Mouse (Mus musculus): ENCODE results near the gene Sf3b1.

DNA sequence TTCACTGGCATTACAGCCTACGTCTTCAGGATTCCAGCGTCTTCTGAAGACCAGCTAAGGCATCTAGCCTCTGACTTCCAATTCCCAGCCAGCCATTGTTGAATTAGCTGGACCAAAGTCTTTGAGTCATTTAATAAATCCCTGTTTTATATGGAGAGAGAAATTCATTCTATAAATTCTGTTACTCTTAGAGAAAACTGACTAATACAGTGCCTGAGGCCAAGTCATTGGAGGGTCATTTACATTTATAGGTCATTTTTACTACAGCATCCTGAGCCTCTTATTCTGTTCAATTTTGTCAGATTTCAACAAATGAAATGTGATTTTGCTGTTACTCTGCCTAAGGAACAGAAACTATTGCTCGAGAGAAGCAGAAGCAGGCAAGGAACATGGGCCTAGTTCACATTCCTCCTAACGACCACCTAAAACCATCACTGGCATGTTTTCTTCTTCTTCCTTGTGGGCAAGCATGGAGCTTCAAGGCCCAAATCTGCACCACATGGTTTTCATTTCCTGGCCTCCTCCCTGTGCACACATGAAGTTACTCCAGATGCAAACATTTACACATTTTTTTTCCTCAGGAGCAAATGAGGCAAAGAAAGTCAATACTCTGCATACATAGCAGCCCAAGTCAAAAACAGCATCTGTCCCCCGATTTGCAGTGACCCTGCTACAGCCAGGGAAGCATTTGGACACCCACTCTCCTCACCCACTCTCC, 55.4 kb downstream of the Sf3b1 start:
- no peak for TF ChIP-seq ZC3H11A (IDR thresholded peaks at IDR 0.05; ENCODE audit: borderline replicate concordance, low read depth, low read length)
- no peak for TF ChIP-seq HCFC1 (IDR thresholded peaks at IDR 0.05; ENCODE audit: borderline replicate concordance, insufficient read depth, low read length)

All from ES-E14 (cell line).